Mouse (Mus musculus) left cerebral cortex, postnatal 10 days (tissue): Measurements from ENCODE around the gene 9530068E07Rik. TPM values are rescaled to one million over a fixed set of nuclear protein-coding genes. Genes with fewer than 3 reads are reported as not detected.

Source experiments
- DNase-seq, 2 experiments: peaks; one replicate each; pipeline ENCODE4 v3.0.0; 2021 to 2022; ENCODE audit warnings: low spot score in 2 of 2, mixed read lengths in 1 of 2; ENCODE audit errors: extremely low spot score in 1 of 2
- intact Hi-C: fragments of 180-260 bp; cut with DNase I; formaldehyde crosslinking; loops from one replicate; pipeline ENCODE4 v1.15.1; 2025
- total RNA-seq, 2 experiments: library from RNA; stranded (reverse); gene quantifications; 2 replicates each; pipeline ENCODE4 v1.2.3; 2021

Gene 9530068E07Rik
- total RNA-seq, 2 experiments from 2014 or later: 72.4 to 74.2 TPM

- intact Hi-C loops: no loop called here
- peak in 1 of 2 experiments; percentile 43 for DNase-seq
Measured at GRCm38 (mm10) chr11:52405196-52405688, 9.0 kb downstream of the 9530068E07Rik start.

GRCm38 (mm10) chr11:52409316-52409715, 13.1 kb downstream of the 9530068E07Rik start:
- intact Hi-C loops: no loop called here
- no peak for DNase-seq

GRCm38 (mm10) chr11:52418358-52418757, 22.1 kb downstream of the 9530068E07Rik start:
- intact Hi-C loops: no loop called here
- no peak for DNase-seq

GRCm38 (mm10) chr11:52419246-52419645, 23.0 kb downstream of the 9530068E07Rik start:
- intact Hi-C loops: no loop called here
- no peak for DNase-seq

DNA sequence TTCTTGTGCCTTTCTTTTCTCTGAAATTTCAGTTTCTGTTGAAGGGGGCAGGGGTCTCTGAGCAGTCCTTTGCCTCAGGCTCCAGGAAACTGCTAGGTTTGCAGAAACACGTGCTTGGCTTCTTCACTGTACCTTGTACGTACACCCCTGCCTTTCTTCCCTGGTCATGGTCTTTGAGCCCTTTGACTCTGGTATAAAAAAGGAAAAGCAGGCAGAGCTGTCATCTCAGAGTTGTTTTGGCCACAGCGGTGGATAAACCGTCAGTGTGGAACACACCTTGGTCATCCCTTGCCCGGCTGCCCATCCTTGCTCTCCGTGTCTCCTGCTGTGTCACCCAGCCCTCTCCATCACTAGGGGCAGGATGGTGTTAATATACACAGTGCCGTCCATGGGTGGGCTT, 23.6 kb downstream of the 9530068E07Rik start:
- intact Hi-C loops: loop anchor here (5.0 to 10.0 kb wide), 2 partner anchors 615 to 837 kb away; no protein-coding TSS in a partner anchor

DNA sequence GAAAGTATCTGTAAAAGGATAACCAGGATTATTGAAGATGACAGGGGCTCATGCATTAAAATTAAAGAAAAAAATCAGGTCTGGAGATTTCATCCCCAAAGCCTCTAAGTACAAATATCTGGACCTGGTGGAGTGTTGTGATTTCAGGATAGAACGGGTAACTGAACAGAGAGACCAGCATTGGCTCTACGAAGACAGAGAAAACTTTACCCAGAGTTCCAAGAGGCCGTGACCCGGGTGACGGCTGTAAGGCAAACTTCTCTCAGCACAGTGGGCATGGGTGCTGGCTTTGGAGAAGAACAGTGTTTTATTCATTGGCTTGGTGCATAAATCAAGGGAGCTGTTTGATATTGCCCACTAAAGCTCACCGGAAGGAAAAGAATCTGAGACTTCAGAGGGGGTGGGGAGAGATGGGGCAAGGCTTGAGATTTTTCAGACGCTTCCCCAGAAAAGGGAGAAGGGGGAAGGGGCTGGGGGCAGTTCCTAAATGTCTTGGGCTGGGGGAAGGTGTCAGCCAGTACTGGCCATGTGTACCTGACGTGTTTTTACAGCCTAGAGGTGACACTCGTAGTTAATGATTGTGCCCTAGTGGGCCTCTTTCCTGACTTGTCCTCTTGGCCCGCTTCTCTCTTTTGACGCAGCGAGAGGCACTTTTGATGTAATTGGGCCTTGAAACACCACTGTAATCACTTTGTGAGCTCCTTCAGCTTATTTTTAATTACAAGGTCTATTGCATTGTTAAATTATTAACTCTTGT, 24.2 kb downstream of the 9530068E07Rik start:
- DNase-seq: no peak
- intact Hi-C loops: loop anchor here (5.0 to 10.0 kb wide), 2 partner anchors 614 to 837 kb away; no protein-coding TSS in a partner anchor

More for the DNA sequence above, 23.6 kb downstream of the 9530068E07Rik start:
- DNase-seq: no peak

GRCm38 (mm10) chr11:52421053-52421778, 25.0 kb downstream of the 9530068E07Rik start:
- DNase-seq: peak; percentile 60 to 71
- intact Hi-C loops: loop anchor here (5.0 to 10.0 kb wide), 2 partner anchors 614 to 836 kb away; no protein-coding TSS in a partner anchor

DNA sequence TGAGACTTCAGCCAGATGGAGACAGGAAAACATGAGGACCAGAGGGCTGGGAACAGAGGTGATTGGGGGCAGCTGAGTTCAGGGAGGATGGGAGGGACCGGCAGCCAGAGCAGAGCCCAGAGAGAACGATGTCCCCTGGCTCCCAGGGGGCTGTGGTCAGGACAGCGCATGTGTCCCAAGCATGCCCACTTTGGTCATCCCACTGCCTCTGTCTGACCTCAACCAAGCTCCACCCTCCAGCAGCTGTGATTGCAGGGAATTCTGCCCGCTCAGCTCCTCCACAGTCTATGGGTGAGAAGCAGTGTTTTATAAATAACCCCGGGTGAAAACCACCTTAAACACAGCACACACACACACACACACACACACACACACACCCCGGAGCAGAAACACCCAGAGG, 33.2 kb downstream of the 9530068E07Rik start:
- intact Hi-C loops: loop anchor here (10.0 kb wide), 1 partner anchor 605 kb away; no protein-coding TSS in a partner anchor
- DNase-seq: no peak

GRCm38 (mm10) chr11:52431594-52431993, 35.4 kb downstream of the 9530068E07Rik start:
- peak; percentile 53 to 65 for DNase-seq
- intact Hi-C loops: no loop called here

DNA sequence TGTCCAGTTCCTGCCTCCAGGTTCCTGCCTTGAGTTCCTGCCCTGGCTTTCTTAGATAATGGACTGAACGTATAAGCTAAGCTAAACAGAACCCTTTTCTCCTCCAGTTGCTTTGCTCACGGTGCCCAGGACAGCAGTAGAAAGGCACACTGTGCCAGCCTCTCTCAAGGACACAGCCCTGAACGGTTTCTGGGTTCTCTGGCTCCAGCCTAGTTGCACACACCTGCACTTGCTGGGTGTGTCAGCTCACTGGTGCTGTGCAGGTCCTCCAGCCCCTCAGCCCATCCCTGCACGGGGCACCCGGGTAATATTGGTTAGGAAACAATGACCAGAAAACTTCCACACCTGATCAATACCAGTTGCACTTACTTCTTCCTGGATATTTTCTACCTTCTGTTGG, 35.9 kb downstream of the 9530068E07Rik start:
- intact Hi-C loops: no loop called here
- DNase-seq: no peak

DNA sequence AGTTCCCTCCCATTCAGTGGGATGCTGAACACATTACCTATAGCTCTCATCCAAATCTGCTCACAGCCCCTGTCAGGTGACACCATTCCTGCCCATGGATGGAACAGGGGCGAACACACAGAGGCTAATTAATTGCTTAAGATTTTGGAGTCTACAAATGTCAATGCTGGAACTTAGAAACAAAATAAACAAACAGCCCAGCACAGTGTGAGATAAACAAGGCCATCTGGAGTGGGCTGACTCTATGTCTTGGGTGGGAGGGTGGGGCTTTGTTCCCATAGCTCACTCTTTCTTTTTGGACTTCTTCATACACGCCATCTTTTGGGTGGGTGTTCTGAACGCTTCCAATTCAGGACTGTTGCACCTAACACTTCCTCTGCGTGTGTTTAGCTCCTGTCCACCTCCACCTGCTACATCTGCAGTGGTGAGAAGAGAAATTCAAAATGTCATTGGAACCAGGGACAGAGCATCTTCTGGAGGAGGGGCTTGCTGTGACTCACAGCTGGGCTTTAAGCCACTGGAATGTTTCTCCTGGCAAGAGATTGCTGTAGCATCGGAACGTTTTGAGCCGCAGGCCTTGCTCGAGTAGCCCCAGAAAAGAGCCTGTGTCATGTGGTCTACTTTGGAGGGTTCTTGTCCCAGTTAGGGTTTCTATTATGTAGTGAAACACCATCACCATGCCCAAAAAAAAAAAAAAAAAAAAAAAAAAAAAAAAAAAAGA, 37.0 kb downstream of the 9530068E07Rik start:
- intact Hi-C loops: no loop called here

GRCm38 (mm10) chr11:52433797-52434195, 37.6 kb downstream of the 9530068E07Rik start:
- intact Hi-C loops: no loop called here
- DNase-seq: no peak

More for the DNA sequence above, 37.0 kb downstream of the 9530068E07Rik start:
- DNase-seq: no peak

- no peak for DNase-seq
- intact Hi-C loops: no loop called here
Measured at GRCm38 (mm10) chr11:52435466-52435865, 39.2 kb downstream of the 9530068E07Rik start.

- peak in 1 of 2 experiments; percentile 49 for DNase-seq
- intact Hi-C loops: no loop called here
Measured at GRCm38 (mm10) chr11:52437123-52437522, 40.9 kb downstream of the 9530068E07Rik start.

- DNase-seq: peak in 1 of 2 experiments; percentile 45
- intact Hi-C loops: no loop called here
Measured at GRCm38 (mm10) chr11:52441096-52441495, 44.9 kb downstream of the 9530068E07Rik start.

DNA sequence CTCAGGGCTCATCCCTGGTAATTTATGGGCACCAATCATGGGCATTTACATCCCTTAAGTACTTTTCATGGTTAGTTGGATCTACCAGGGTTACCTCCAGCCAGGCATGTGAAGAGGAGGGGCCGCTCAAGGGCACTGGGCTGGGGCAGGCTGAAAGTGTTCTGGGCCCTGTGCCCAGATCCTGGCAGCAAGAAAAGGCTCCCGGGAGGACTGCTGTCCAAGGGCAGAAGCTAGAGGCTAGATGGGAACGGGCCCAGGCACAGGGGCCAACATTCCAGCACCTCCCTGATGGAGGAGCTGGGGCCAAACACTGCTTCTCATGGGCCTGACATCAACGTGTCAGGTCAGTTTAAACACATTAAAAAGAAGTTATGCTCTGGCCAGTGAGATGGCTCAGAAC, 51.0 kb downstream of the 9530068E07Rik start:
- intact Hi-C loops: no loop called here
- DNase-seq: peak in 1 of 2 experiments; percentile 39

DNA sequence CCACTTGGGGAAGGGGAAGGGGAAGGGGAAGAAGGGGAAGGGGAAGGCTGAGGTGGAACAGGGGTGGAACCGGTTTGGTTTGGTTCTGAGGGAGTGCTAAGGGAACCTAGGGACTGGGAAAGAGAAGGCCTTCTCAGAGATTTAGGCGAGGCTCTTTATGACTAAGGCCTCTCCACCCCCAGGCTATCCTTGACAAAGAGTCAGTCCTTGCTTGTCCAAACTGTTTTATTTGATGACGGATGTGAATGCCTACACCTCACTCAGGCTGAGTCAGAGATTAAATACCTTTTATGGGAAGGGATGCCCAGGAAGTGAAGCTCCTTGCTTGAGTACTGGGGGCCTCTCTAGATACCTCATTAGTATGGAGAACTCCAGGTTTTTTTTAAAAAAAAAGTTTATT, 52.8 kb downstream of the 9530068E07Rik start:
- intact Hi-C loops: no loop called here
- DNase-seq: no peak

DNA sequence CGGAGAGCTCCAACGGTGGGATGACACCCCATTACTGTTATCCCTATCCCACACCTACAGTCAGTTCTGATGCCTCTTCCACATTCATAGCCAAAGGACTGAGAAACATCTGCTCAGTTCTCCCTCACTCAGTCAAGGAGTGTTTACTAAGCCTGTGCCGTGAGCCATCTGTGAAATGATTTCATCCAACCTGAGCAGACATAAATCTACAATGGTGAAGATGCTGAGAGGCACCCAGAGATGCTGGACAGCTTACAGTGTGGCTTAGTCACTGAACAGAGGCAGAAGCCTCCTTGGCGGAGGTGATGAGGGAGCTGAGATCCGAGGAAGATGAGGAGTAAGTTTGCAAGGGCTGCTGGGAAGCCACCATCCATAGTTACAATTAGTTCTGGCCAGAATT, 62.1 kb downstream of the 9530068E07Rik start:
- DNase-seq: no peak
- intact Hi-C loops: no loop called here
